Mouse (Mus musculus) lung, postnatal 0 days (tissue): Measurements from ENCODE around the gene Atp6v1g2. TPM values are rescaled to one million over a fixed set of nuclear protein-coding genes. Genes with fewer than 3 reads are reported as not detected.
A peak's percentile ranks its signal among the peaks of the same experiment; 100 is the strongest.

Experiments used
- ATAC-seq: fragments of 200-750 bp; cut with Nextera tagmentation; 2 replicates; pipeline ENCODE4 v1.8.0; 2017; ENCODE audit warnings: moderate library complexity
- DNase-seq: peaks from one replicate; pipeline ENCODE4 v3.0.0-alpha.2; 2016; ENCODE audit warnings: low spot score
- H3K27ac ChIP-seq: fragments of 300-500 bp; sonication (generic); 2 replicates; pipeline ENCODE4 v1.5.1; 2014; ENCODE audit warnings: antibody characterized with exemption, mild to moderate bottlenecking, low read length, mixed read lengths
- H3K27me3 ChIP-seq: fragments of 300-500 bp; sonication (generic); replicated peaks from 2 replicates; pipeline ENCODE4 v1.6.1; 2014; ENCODE audit warnings: low read length, mixed read lengths; ENCODE audit not compliant: insufficient read depth
- H3K36me3 ChIP-seq: fragments of 300-500 bp; sonication (generic); 2 replicates; pipeline ENCODE4 v1.6.1; 2014; ENCODE audit warnings: low read length, mixed read lengths; ENCODE audit not compliant: insufficient read depth
- H3K4me1 ChIP-seq: fragments of 300-500 bp; sonication (generic); 2 replicates; pipeline ENCODE4 v1.6.1; 2014; ENCODE audit warnings: antibody characterized with exemption, low read depth, low read length, mixed read lengths; ENCODE audit not compliant: insufficient read depth
- H3K4me2 ChIP-seq: fragments of 300-500 bp; sonication (generic); replicated peaks from 2 replicates; pipeline ENCODE4 v1.6.1; 2014; ENCODE audit warnings: low read depth, mild to moderate bottlenecking, low read length, moderate library complexity, mixed read lengths
- H3K4me3 ChIP-seq: fragments of 300-500 bp; sonication (generic); 2 replicates; pipeline ENCODE4 v1.5.1; 2014; ENCODE audit warnings: low read depth, low read length
- H3K9ac ChIP-seq: fragments of 300-500 bp; sonication (generic); replicated peaks from 2 replicates; pipeline ENCODE4 v1.6.1; 2014; ENCODE audit warnings: low read depth, mild to moderate bottlenecking
- H3K9me3 ChIP-seq: fragments of 300-500 bp; sonication (generic); 2 replicates; pipeline ENCODE4 v1.6.1; 2016; ENCODE audit warnings: low read length, mixed read lengths
- CTCF ChIP-seq: IDR thresholded peaks from 2 replicates; pipeline ENCODE4 v1.5.1; 2016; ENCODE audit warnings: antibody characterized with exemption, mild to moderate bottlenecking
- EP300 ChIP-seq: IDR thresholded peaks from 2 replicates; pipeline ENCODE4 v1.6.1; 2016; ENCODE audit warnings: antibody characterized with exemption, mild to moderate bottlenecking, control low read depth
- WGBS: fragments of 180-500 bp; shearing (Covaris S2); extraction: QIAGEN DNeasy Blood & Tissue Kit; methylation state at CpG from one replicate; pipeline ENCODE4 v1.1.7; 2014; 5-methylcytosine and 5-hydroxymethylcytosine counted together
- polyA plus RNA-seq: library from polyadenylated mRNA; unstranded; fragments of >200 nt; fragmentation: Nextera tagmentation; extraction: Ambion mirVana; gene quantifications from 2 replicates; pipeline ENCODE4 v1.2.1, GENCODE M21; 2015

The Atp6v1g2 gene
- polyA plus RNA-seq, 1 experiment from 2014 or later: 4.7 TPM

GRCm38 (mm10) chr17:35255301-35255700 is 21.8 kb downstream of the Atp6v1g2 start:
- no peak for DNase-seq

GRCm38 (mm10) chr17:35255704-35256103 is 22.2 kb downstream of the Atp6v1g2 start:
- no peak overlapping the region for H3K4me3 ChIP-seq
- no peak for ATAC-seq
- H3K9me3 ChIP-seq: no peaks in the 10 kb centered on the region
- H3K4me2 ChIP-seq: no peak overlapping the region
- H3K27ac ChIP-seq: no peak overlapping the region
- H3K9ac ChIP-seq: no peak overlapping the region
- WGBS: 54% methylated on average over 4 of the region's 4 CpGs
- no peaks in the 10 kb centered on the region for H3K4me1 ChIP-seq
- no peak for DNase-seq
- H3K36me3 ChIP-seq: peaks cover 10% of the 10 kb centered on the region; the same call in 1 of the 2 replicates
- TF ChIP-seq EP300 (no peak), CTCF (no peak)
- no peaks in the 10 kb centered on the region for H3K27me3 ChIP-seq

More at GRCm38 (mm10) chr17:35255301-35255700, 21.8 kb downstream of the Atp6v1g2 start:
- H3K36me3 ChIP-seq: peaks cover 11% of the 10 kb centered on the region; the same call in 1 of the 2 replicates
- no peak overlapping the region for H3K4me3 ChIP-seq
- H3K27ac ChIP-seq: no peak overlapping the region
- no peak for TF ChIP-seq CTCF
- TF ChIP-seq EP300: no peak
- ATAC-seq: no peak
- no peak overlapping the region for H3K9ac ChIP-seq
- no peaks in the 10 kb centered on the region for H3K4me1 ChIP-seq
- H3K9me3 ChIP-seq: no peaks in the 10 kb centered on the region
- no peaks in the 10 kb centered on the region for H3K27me3 ChIP-seq
- 64% methylated on average over 3 of the region's 3 CpGs for WGBS
- no peak overlapping the region for H3K4me2 ChIP-seq

GRCm38 (mm10) chr17:35257378-35257777 is 23.9 kb downstream of the Atp6v1g2 start:
- 41% methylated on average over 1 of the region's 1 CpGs for WGBS
- Histone ChIP-seq H3K4me1 (no peaks in the 10 kb centered on the region; the same call in 1 of the 2 replicates), H3K27ac (no peak overlapping the region), H3K9me3 (no peaks in the 10 kb centered on the region), H3K9ac (no peak overlapping the region), H3K4me3 (no peak overlapping the region), H3K4me2 (no peak overlapping the region), H3K27me3 (no peaks in the 10 kb centered on the region), H3K36me3 (peaks cover 10% of the 10 kb centered on the region; the same call in 1 of the 2 replicates)
- DNase-seq: no peak
- no peak for ATAC-seq
- TF ChIP-seq EP300: no peak
- TF ChIP-seq CTCF: no peak

GRCm38 (mm10) chr17:35257824-35258491 is 24.5 kb downstream of the Atp6v1g2 start:
- H3K9ac ChIP-seq: 0 out of 2 replicates have a peak overlapping the region, but pooled peaks have one; percentile 32
- DNase-seq (peak; percentile 96), ATAC-seq (peak; percentile 38)
- no peaks in the 10 kb centered on the region for H3K27me3 ChIP-seq
- TF ChIP-seq CTCF (peak; percentile 95), EP300 (peak; percentile 46; the same call in 1 of the 2 replicates)
- H3K4me2 ChIP-seq: peak overlapping the region; percentile 56
- no peaks in the 10 kb centered on the region for H3K9me3 ChIP-seq
- peak overlapping the region; percentile 27 for H3K4me3 ChIP-seq
- no peaks in the 10 kb centered on the region; the same call in 1 of the 2 replicates for H3K4me1 ChIP-seq
- H3K27ac ChIP-seq: 0 out of 2 replicates have a peak overlapping the region, but pooled peaks have one; percentile 32
- H3K36me3 ChIP-seq: peaks cover 8% of the 10 kb centered on the region; the same call in 1 of the 2 replicates
- WGBS: 11% methylated on average over 17 of the region's 17 CpGs

GRCm38 (mm10) chr17:35258492-35259478 is 25.3 kb downstream of the Atp6v1g2 start:
- DNase-seq (peak; percentile 89), ATAC-seq (peak; percentile 38)
- no peak overlapping the region for H3K4me3 ChIP-seq
- no peaks in the 10 kb centered on the region for H3K36me3 ChIP-seq
- 43% methylated on average over 13 of the region's 14 CpGs for WGBS
- H3K9me3 ChIP-seq: no peaks in the 10 kb centered on the region
- peak overlapping the region; percentile 56; the same call in 1 of the 2 replicates for H3K4me2 ChIP-seq
- 0 out of 2 replicates have a peak overlapping the region, but pooled peaks have one; percentile 20 for H3K27ac ChIP-seq
- no peaks in the 10 kb centered on the region for H3K27me3 ChIP-seq
- no peak overlapping the region for H3K9ac ChIP-seq
- no peak; the same call in 1 of the 2 replicates for TF ChIP-seq EP300
- peak; percentile 52 for TF ChIP-seq CTCF
- H3K4me1 ChIP-seq: no peaks in the 10 kb centered on the region; the same call in 1 of the 2 replicates

- Histone ChIP-seq H3K9ac (no peak overlapping the region), H3K4me1 (no peaks in the 10 kb centered on the region; the same call in 1 of the 2 replicates), H3K9me3 (no peaks in the 10 kb centered on the region), H3K27ac (0 out of 2 replicates have a peak overlapping the region, but pooled peaks have one; percentile 20), H3K27me3 (no peaks in the 10 kb centered on the region), H3K36me3 (no peaks in the 10 kb centered on the region), H3K4me2 (no peak overlapping the region), H3K4me3 (no peak overlapping the region)
- ATAC-seq (no peak), DNase-seq (no peak)
- TF ChIP-seq CTCF (no peak), EP300 (no peak)
- WGBS: 74% methylated on average over 4 of the region's 4 CpGs
Observed at GRCm38 (mm10) chr17:35259621-35260020, 26.2 kb downstream of the Atp6v1g2 start.
